14 mouse cellular contexts compared by ENCODE assay signal in the genomic region with DNA sequence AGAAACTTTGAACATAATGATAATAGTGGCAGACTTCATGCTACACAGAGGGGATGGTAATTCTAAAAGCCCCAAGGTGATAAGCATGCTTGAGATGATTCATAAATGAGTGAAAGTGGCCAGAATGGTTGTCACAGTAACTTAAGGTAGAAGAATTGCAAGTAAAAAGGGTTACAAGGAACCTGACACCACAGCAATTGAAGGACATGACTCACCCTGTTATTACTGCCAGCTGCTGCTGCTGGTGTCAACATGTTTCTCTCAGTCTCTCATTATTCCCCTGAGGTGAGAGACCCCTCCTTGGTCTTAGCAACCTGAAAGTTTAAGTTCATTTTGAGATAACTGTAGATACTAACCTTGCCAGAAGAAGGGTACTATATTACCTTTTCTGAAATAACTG. TPM values are rescaled to one million over a fixed set of nuclear protein-coding genes. Genes with fewer than 3 reads are reported as not detected.
"Had no signal": no experiment of that assay in that cellular context is flagged by ENCODE, and none has a peak within 500 bp of the region (broad histone marks: within the 10 kb centered on the region; RNA-seq: fewer than 3 reads in every experiment).

No protein-coding gene starts in this region.

- ATAC-seq: liver, postnatal 0 days; midbrain, embryonic 16.5 days had no signal

- DNase-seq: kidney, adult 9 months; kidney, postnatal 10 days; kidney, postnatal 4 days; left cerebral cortex, postnatal 4 days; liver, embryonic 13.5 days; liver, postnatal 0 days; retina, postnatal 1 day; right cerebral cortex, postnatal 14 days had no signal

- H3K27me3 ChIP-seq: limb, embryonic 15.5 days; liver, embryonic 13.5 days; midbrain, embryonic 12.5 days; neural tube, embryonic 13.5 days had no signal

- H3K9ac ChIP-seq: limb, embryonic 15.5 days; liver, embryonic 13.5 days; liver, postnatal 0 days; midbrain, embryonic 12.5 days; neural tube, embryonic 13.5 days had no signal

- H3K4me1 ChIP-seq: limb, embryonic 15.5 days; liver, embryonic 13.5 days; midbrain, embryonic 12.5 days; neural tube, embryonic 13.5 days had no signal

- H3K4me2 ChIP-seq: limb, embryonic 15.5 days; liver, embryonic 13.5 days; midbrain, embryonic 12.5 days; neural tube, embryonic 13.5 days had no signal

- H3K36me3 ChIP-seq: limb, embryonic 15.5 days; liver, embryonic 13.5 days; midbrain, embryonic 12.5 days; neural tube, embryonic 13.5 days had no signal

- H3K9me3 ChIP-seq: limb, embryonic 15.5 days; liver, embryonic 13.5 days; midbrain, embryonic 12.5 days; neural tube, embryonic 13.5 days had no signal

- H3K4me3 ChIP-seq: layer of hippocampus, adult 2 months; limb, embryonic 15.5 days; liver, embryonic 13.5 days; midbrain, embryonic 12.5 days; neural tube, embryonic 13.5 days had no signal

- H3K27ac ChIP-seq: layer of hippocampus, adult 2 months; limb, embryonic 15.5 days; liver, embryonic 13.5 days; midbrain, embryonic 12.5 days; neural tube, embryonic 13.5 days had no signal

RNA-seq across cellular contexts. Expression of gene Eda2r, which starts 49.1 kb away (rescaled TPM):
- polyA plus RNA-seq: small intestine, adult 2 months had no signal
